Mouse (Mus musculus) intestine, embryonic 14.5 days (tissue): ENCODE data around the gene Gm13278. TPM values are rescaled to one million over a fixed set of nuclear protein-coding genes. Genes with fewer than 3 reads are reported as not detected.
"Not testable (repeated sequence)": the region's sequence is repeated elsewhere in the genome, so short reads cannot be mapped to it uniquely, and the experiment has no call there.

Experiments
- ATAC-seq: fragments of 200-750 bp; cut with Nextera tagmentation; replicated peaks from 2 replicates; pipeline ENCODE4 v1.8.0; 2017; ENCODE audit warnings: low read depth, moderate number of reproducible peaks, moderate TSS enrichment, moderate library complexity; ENCODE audit not compliant: low FRiP score, low TSS enrichment
- DNase-seq: peaks from one replicate; pipeline ENCODE4 v3.0.0-alpha.2; 2018; ENCODE audit warnings: low spot score
- H3K27ac ChIP-seq: fragments of 300-500 bp; sonication (generic); 2 replicates; pipeline ENCODE4 v1.5.1; 2014; ENCODE audit warnings: low read depth, mild to moderate bottlenecking, control low read depth
- H3K27me3 ChIP-seq: fragments of 300-500 bp; sonication (generic); replicated peaks from 2 replicates; pipeline ENCODE4 v1.6.1; 2014; ENCODE audit warnings: low read length, control low read depth; ENCODE audit not compliant: control insufficient read depth, insufficient read depth
- H3K36me3 ChIP-seq: fragments of 300-500 bp; sonication (generic); 2 replicates; pipeline ENCODE4 v1.6.1; 2014; ENCODE audit warnings: low read length, control low read depth; ENCODE audit not compliant: control insufficient read depth, insufficient read depth
- H3K4me1 ChIP-seq: fragments of 300-500 bp; sonication (generic); replicated peaks from 2 replicates; pipeline ENCODE4 v1.6.1; 2014; ENCODE audit warnings: low read length, control low read depth, mixed read lengths; ENCODE audit not compliant: control insufficient read depth, insufficient read depth
- H3K4me2 ChIP-seq: fragments of 300-500 bp; sonication (generic); 2 replicates; pipeline ENCODE4 v1.6.1; 2014; ENCODE audit warnings: low read length
- H3K4me3 ChIP-seq: fragments of 300-500 bp; sonication (generic); 2 replicates; pipeline ENCODE4 v1.5.1; 2014; ENCODE audit warnings: low read depth, low read length, control low read depth, mixed read lengths
- H3K9ac ChIP-seq: fragments of 300-500 bp; sonication (generic); 2 replicates; pipeline ENCODE4 v1.6.1; 2014; ENCODE audit warnings: mild to moderate bottlenecking, low read length
- H3K9me3 ChIP-seq: fragments of 300-500 bp; sonication (generic); 2 replicates; pipeline ENCODE4 v1.6.1; 2016; ENCODE audit warnings: low read length, control low read depth; ENCODE audit not compliant: control insufficient read depth
- WGBS: fragments of 180-500 bp; shearing (Covaris S2); extraction: QIAGEN DNeasy Blood & Tissue Kit; methylation state at CpG from one replicate; pipeline ENCODE4 v1.1.7; 2014; 5-methylcytosine and 5-hydroxymethylcytosine counted together
- polyA plus RNA-seq: library from polyadenylated mRNA; unstranded; fragments of >200 nt; fragmentation: Nextera tagmentation; extraction: Ambion mirVana; gene quantifications from 2 replicates; pipeline ENCODE4 v1.2.1, GENCODE M21; 2014

Gene Gm13278
- polyA plus RNA-seq, 1 experiment from 2014 or later, result not detected

DNA sequence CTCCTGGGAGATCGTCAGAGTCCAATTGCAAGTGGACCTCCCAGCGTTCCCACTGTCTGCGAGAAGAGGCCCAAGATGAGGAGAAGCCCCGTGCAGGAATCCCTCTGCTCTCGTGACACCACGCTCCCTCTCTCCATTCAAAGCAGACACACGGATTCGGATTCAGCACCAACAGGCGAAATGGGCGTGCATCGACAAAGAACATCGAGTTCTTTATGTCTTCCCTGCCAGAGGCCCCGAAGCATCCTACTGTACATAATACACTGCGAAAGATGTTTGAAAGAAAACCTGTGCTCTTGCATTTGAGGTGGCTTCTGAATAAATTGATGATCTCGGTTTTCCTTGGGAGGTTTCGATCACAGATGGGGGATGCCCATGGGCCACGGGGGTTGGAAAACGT lies 11.0 kb upstream of the Gm13278 start:
- not testable (repeated sequence) for H3K27ac ChIP-seq, H3K9me3 ChIP-seq, H3K36me3 ChIP-seq, H3K4me1 ChIP-seq, ATAC-seq, DNase-seq, H3K4me3 ChIP-seq, H3K4me2 ChIP-seq, H3K27me3 ChIP-seq, H3K9ac ChIP-seq
- WGBS, result 49% methylated on average over 15 of the region's 18 CpGs

DNA sequence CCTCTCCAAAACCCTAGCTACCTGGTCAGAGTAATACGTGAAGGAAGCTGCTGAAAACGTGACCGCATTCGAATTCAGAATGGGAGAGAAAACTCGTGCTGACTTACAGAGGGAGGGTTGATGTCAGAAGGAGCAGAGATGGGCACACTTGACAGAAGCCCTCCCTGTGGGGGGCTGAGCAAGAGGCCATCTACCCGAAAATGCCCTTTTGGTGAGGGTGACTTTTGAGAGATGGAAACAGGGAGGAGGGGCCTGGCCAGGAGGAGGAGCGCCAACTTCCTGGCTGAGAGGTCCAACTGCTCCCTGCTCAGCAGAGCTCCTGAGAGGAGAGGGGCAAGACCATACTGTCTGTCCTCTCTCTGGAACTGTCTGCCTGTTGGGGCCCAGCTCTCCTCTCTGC lies 9.5 kb upstream of the Gm13278 start, which contains the start of gene Ifnz:
TSS of gene Ifnz (plus strand) at position 301 of the 400 bp plus-strand sequence.
- not testable (repeated sequence) for H3K9ac ChIP-seq, ATAC-seq, H3K4me3 ChIP-seq, DNase-seq, H3K4me1 ChIP-seq, H3K27me3 ChIP-seq, H3K27ac ChIP-seq, H3K9me3 ChIP-seq, H3K36me3 ChIP-seq
- WGBS, result 36% methylated on average over 3 of the region's 7 CpGs
- H3K4me2 ChIP-seq, result peak within 1 kb of the TSS; percentile 29; the same call in 1 of the 2 replicates

DNA sequence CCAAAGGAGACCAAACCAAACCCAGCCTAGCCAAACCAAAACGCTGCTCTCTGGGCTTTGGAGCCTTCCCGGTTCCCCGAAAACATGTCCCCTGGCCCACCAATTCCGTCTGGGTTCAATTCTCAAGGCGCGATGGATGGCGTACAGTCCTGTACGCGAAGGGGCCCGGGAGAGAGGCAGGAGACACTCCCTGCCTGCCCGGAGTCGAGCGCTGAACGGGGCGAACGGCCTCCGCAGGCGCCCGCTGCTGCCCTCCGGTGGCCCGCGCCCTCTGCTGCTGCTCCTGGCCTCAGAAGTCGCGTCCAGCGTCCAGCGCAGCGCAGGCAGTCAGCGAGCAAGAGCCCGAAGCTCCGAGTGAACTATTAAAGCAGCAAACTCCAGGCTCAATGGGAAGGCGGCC lies 9.0 kb upstream of the Gm13278 start:
- H3K4me3 ChIP-seq, H3K9me3 ChIP-seq, ATAC-seq, H3K36me3 ChIP-seq, H3K4me1 ChIP-seq, DNase-seq, H3K27me3 ChIP-seq, H3K27ac ChIP-seq, H3K9ac ChIP-seq: not testable (repeated sequence)
- H3K4me2 ChIP-seq, result peak overlapping the region; percentile 29; the same call in 1 of the 2 replicates
- WGBS, result 0% methylated on average over 3 of the region's 31 CpGs

DNA sequence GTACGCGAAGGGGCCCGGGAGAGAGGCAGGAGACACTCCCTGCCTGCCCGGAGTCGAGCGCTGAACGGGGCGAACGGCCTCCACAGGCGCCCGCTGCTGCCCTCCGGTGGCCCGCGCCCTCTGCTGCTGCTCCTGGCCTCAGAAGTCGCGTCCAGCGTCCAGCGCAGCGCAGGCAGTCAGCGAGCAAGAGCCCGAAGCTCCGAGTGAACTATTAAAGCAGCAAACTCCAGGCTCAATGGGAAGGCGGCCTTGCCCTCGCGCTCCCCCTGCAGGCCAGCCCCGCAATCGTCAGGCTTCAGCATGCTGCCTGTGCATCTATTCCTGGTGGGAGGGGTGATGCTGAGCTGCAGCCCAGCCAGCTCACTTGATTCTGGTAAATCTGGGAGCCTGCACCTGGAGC lies 5.9 kb upstream of the Gm13278 start, which contains the start of gene Gm13276:
TSS of gene Gm13276 (plus strand) at position 301 of the 400 bp plus-strand sequence.
- H3K27me3 ChIP-seq, H3K4me3 ChIP-seq, H3K9ac ChIP-seq, H3K4me1 ChIP-seq, H3K9me3 ChIP-seq, ATAC-seq, H3K4me2 ChIP-seq, H3K27ac ChIP-seq, DNase-seq, H3K36me3 ChIP-seq: not testable (repeated sequence)
- no CpG with 5 or more reads among the region's 27 CpGs for WGBS

DNA sequence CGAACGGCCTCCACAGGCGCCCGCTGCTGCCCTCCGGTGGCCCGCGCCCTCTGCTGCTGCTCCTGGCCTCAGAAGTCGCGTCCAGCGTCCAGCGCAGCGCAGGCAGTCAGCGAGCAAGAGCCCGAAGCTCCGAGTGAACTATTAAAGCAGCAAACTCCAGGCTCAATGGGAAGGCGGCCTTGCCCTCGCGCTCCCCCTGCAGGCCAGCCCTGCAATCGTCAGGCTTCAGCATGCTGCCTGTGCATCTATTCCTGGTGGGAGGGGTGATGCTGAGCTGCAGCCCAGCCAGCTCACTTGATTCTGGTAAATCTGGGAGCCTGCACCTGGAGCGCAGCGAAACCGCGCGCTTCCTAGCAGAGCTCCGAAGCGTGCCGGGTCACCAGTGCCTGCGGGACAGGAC lies 2.9 kb upstream of the Gm13278 start, which contains the start of gene Gm13277:
TSS of gene Gm13277 (plus strand) at position 231 of the 400 bp plus-strand sequence.
- not testable (repeated sequence) for DNase-seq, H3K27me3 ChIP-seq, H3K27ac ChIP-seq, H3K4me2 ChIP-seq, H3K9me3 ChIP-seq, H3K4me1 ChIP-seq, H3K4me3 ChIP-seq, ATAC-seq, H3K9ac ChIP-seq, H3K36me3 ChIP-seq
- whole genome bisulfite sequencing, result 0% methylated on average over 3 of the region's 28 CpGs

DNA sequence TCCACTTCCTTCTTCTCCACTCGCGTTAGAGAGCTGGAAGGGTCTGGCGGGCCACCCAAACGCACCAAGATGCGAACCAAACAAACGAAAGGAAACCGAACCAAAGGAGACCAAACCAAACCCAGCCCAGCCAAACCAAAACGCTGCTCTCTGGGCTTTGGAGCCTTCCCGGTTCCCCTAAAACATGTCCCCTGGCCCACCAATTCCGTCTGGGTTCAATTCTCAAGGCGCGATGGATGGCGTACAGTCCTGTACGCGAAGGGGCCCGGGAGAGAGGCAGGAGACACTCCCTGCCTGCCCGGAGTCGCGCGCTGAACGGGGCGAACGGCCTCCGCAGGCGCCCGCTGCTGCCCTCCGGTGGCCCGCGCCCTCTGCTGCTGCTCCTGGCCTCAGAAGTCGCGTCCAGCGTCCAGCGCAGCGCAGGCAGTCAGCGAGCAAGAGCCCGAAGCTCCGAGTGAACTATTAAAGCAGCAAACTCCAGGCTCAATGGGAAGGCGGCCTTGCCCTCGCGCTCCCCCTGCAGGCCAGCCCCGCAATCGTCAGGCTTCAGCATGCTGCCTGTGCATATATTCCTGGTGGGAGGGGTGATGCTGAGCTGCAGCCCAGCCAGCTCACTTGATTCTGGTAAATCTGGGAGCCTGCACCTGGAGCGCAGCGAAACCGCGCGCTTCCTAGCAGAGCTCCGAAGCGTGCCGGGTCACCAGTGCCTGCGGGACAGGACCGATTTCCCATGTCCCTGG lies 2.8 kb downstream of the Gm13278 start, which contains the start of gene Gm13275:
TSS of gene Gm13275 (plus strand) at position 552 of the 740 bp plus-strand sequence.
- not testable (repeated sequence) for H3K4me3 ChIP-seq, H3K9ac ChIP-seq, H3K36me3 ChIP-seq, DNase-seq, H3K4me1 ChIP-seq, H3K9me3 ChIP-seq, H3K27me3 ChIP-seq, H3K4me2 ChIP-seq, H3K27ac ChIP-seq, ATAC-seq
- WGBS, result 0% methylated on average over 9 of the region's 52 CpGs

DNA sequence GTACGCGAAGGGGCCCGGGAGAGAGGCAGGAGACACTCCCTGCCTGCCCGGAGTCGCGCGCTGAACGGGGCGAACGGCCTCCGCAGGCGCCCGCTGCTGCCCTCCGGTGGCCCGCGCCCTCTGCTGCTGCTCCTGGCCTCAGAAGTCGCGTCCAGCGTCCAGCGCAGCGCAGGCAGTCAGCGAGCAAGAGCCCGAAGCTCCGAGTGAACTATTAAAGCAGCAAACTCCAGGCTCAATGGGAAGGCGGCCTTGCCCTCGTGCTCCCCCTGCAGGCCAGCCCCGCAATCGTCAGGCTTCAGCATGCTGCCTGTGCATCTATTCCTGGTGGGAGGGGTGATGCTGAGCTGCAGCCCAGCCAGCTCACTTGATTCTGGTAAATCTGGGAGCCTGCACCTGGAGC lies 5.7 kb downstream of the Gm13278 start, which contains the start of gene Gm13279:
TSS of gene Gm13279 (plus strand) at position 301 of the 400 bp plus-strand sequence.
- not testable (repeated sequence) for H3K27ac ChIP-seq, H3K4me2 ChIP-seq, DNase-seq, ATAC-seq, H3K9ac ChIP-seq, H3K4me3 ChIP-seq, H3K9me3 ChIP-seq, H3K36me3 ChIP-seq, H3K27me3 ChIP-seq, H3K4me1 ChIP-seq
- no CpG with 5 or more reads among the region's 28 CpGs for WGBS

DNA sequence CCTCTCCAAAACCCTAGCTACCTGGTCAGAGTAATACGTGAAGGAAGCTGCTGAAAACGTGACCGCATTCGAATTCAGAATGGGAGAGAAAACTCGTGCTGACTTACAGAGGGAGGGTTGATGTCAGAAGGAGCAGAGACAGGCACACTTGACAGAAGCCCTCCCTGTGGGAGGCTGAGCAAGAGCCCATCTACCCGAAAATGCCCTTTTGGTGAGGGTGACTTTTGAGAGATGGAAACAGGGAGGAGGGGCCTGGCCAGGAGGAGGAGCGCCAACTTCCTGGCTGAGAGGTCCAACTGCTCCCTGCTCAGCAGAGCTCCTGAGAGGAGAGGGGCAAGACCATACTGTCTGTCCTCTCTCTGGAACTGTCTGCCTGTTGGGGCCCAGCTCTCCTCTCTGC lies 8.0 kb downstream of the Gm13278 start, which contains the start of gene Gm13285:
TSS of gene Gm13285 (plus strand) at position 301 of the 400 bp plus-strand sequence.
- H3K4me3 ChIP-seq, H3K4me2 ChIP-seq, H3K36me3 ChIP-seq, H3K9me3 ChIP-seq, DNase-seq, H3K4me1 ChIP-seq, H3K27ac ChIP-seq, H3K9ac ChIP-seq, H3K27me3 ChIP-seq, ATAC-seq: not testable (repeated sequence)
- 0% methylated on average over 1 of the region's 7 CpGs for WGBS
